Mouse (Mus musculus) liver, adult 2 months (tissue): ENCODE measurements around the gene Cr2.

Experiments
- CTCF ChIP-seq: fragments of 200-500 bp; IDR thresholded peaks from 2 replicates; pipeline ENCODE4 v1.5.1; 2011; ENCODE audit warnings: low read depth, low read length, control low read depth
- POLR2A ChIP-seq: fragments of 200-500 bp; IDR thresholded peaks from 2 replicates; pipeline ENCODE4 v1.6.1; 2011; ENCODE audit warnings: low read length, control low read depth; ENCODE audit not compliant: insufficient read depth; ENCODE audit errors: extremely low read depth

DNA sequence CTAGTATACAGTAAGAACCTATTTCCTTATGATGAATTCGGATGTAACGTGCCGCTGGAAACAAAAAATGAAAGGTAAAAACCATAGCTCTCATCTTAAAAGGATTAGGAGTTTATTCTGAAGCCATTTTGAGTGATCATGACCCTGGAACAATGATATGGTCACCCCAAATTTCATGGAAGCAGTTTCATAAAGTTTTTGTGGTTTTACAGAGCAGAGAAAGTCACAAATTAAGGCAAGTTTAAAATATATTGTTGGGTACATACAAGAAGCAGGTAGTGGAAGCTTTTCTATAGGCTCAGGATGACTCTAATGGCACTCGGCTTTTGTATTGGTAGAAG, 44.9 kb downstream of the Cr2 start:
- no peak for TF ChIP-seq CTCF
- no peak for TF ChIP-seq POLR2A
